Mouse (Mus musculus) inflammation-experienced regulatory T-cells, adult 6 months (primary cell): ENCODE measurements around the gene Olfr868. TPM values are rescaled to one million over a fixed set of nuclear protein-coding genes. Genes with fewer than 3 reads are reported as not detected.

Source experiments
- ATAC-seq: one replicate; pipeline ENCODE4 v1.8.0; 2017
- polyA plus RNA-seq, 3 experiments: library from polyadenylated mRNA; unstranded; fragments of 100-300 nt; shearing (Covaris generic); gene quantifications; one replicate each; pipeline ENCODE4 v1.2.1; 2017

Gene Olfr868
- not detected for polyA plus RNA-seq

DNA sequence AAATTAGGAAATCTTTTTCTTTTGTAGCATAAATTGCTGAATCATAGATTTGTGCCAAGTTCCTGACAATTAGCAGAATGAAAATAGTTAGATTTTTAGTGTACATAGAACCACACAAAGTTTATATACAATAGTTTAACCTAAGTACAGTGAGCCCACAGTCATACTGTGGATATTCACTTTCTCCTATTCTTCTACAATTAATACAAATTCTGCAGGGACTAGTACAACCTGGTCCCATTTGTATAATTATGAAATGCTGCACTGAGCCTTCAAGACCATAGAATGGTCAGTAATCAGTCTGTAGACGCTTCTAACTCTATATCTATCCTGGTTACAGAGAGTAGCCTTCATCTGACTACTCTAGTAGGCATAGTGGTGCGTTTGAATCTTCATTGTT lies at the start of gene Olfr868:
Olfr868 (plus strand) TSS at position 301 of the 400 bp plus-strand sequence.
- no peak for ATAC-seq

DNA sequence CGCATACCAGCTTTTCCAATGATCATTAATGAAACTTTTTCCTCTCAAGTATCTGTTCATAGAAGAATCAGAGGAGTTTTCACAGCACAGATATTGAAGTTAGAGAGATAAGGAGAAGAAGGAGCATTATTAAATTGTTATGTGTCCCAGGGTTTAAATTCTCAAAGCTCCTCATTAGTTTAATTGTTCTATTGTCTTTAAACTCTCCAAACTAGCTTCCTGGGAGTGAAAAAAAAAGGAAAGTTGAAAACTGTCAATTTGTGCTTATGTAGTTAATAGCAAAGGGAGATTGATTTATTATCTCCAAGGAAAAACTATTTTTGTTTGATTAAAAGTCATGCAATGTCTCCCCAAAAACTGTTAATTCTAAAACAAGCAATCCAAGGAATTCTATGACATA lies 41.0 kb upstream of the Olfr868 start, which contains the start of gene Olfr867:
Olfr867 (minus strand) TSS at position 101 of the 400 bp plus-strand sequence.
- no peak for ATAC-seq

DNA sequence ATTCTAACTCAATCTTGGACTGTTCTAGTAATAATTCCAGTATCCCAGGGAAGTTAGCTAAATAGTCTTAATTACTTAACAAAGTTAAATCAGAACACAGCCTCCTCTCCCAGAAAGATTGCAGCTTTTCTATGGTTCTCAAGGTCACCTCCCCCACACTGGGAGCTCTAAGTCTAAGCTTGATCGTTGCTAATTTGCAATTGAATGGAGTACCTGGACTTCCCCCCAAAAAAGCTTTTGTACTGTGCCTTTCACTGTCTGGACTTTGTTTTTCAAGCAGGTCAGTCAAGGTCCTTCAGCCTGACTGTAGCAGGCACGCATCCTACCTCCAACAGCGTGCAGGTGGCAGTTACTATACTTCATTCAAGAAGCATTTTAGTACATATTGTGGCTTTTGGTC lies 28.2 kb upstream of the Olfr868 start:
- no peak for ATAC-seq

DNA sequence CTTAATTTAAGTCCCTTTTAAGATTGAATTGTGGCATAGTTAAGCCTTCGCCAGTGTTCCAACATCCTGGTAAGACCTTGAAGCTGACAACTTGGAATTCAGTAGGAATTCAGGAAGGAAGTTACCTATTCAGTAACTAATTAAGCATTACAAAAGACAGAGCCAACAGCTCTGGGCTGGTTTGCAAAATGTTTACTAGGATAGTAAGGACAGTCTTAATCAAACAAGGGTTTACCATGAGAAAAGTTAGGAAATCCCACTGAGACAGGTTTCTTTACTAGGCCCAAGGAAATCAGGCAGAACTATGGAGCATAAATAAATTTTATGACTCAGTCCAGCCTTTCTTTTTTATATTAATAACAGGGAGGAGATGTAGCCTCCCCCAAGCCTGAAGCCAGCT lies 27.1 kb upstream of the Olfr868 start:
- ATAC-seq: no peak

DNA sequence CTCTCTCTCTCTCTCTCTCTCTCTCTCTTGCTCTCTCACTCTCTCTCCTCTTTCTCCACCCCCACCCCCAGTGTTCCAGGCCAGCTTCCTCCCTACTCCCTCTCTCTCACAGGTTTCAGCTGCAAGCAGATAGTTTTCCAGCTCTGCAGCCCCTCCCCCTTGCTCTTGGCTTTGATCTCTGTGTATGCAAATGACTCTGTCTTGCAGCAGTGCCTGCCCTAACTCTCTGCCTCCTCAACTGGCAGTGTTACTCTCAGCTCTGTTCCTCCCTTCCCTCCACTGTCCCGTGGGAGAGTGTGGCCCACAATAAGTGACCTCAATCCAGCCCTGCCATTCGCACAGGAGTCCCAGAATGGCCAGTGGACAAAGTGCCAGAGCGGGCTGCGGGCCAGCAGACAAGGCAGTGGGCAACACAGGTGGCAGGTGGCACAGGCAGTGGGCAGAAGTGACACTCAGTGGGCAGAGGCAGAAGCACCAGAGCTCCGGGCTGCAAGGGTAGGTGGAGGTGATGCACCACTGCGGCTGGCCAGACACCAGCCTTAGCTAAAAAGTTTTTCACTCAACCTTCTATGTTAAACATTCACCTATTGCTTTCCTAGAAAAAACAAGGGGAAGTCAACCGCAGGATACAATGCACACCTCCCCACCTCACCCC lies 24.8 kb upstream of the Olfr868 start:
- ATAC-seq: no peak

DNA sequence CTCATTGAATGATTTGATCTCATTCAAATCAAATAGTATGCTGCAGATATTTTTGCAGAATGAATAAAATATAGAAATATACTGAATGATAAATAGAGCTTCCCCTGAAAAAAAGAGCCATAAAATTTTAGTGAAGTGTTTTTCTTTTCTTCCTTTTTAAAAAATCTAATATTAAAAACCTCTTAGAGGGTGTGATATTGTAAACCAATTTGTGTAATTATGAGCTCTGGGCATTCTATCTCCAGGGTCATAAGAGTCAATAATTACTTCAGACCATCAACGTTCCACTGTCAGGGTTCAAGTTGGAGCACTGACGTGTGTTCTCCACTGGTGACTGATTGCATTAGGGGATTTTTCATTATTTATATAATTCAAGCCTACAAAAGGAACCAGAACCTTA lies 30.3 kb downstream of the Olfr868 start, which contains the start of gene Olfr869:
Olfr869 (plus strand) TSS at position 301 of the 400 bp plus-strand sequence.
- ATAC-seq: no peak

DNA sequence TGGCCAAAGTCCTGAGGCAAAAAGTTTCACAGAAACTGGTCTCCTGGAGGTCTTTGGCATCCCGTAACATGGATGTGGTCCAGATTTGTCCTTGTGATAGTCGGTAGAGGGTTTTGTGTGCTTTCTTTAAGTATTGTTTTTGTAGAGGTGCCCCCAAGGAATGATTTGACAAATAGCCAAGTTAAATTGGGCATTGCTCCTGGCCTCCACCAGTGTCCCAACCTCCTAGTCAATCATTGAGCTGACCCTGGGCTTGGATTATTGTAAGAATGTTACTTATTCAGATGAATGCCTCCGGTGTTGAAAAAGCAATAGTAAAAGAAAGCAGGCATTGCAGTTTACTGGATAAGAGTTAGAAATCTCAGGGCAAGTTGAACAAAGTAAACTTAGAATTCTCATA lies 51.3 kb downstream of the Olfr868 start:
- ATAC-seq: no peak

Other genes with a start within 250 kb of the Olfr868 start
- gene Olfr860, start 248.9 kb upstream of the Olfr868 start, polyA plus RNA-seq: not detected
- gene Olfr862, start 210.6 kb upstream of the Olfr868 start, polyA plus RNA-seq: under 1 TPM in 1 of 3 experiments, not detected in 2; 0.24 TPM
- gene Olfr77, start 181.8 kb upstream of the Olfr868 start, polyA plus RNA-seq: 1 to 10 TPM; 1.5 to 2.4 (median 1.9) TPM
- gene Olfr866, start 70.6 kb upstream of the Olfr868 start, polyA plus RNA-seq: not detected
- gene Olfr867, start 41.1 kb upstream of the Olfr868 start, polyA plus RNA-seq: not detected
- gene Olfr869, start 30.4 kb downstream of the Olfr868 start, polyA plus RNA-seq: not detected
- not detected for gene Olfr870, start 75.4 kb downstream of the Olfr868 start, polyA plus RNA-seq
- gene Olfr871, start 113.6 kb downstream of the Olfr868 start, polyA plus RNA-seq: not detected
- not detected for gene Olfr872, start 138.5 kb downstream of the Olfr868 start, polyA plus RNA-seq
- not detected for gene Olfr39, start 183.7 kb downstream of the Olfr868 start, polyA plus RNA-seq
- not detected for gene Olfr873, start 199.9 kb downstream of the Olfr868 start, polyA plus RNA-seq
- gene Olfr18, start 237.5 kb downstream of the Olfr868 start, polyA plus RNA-seq: not detected